Mouse (Mus musculus) lung, adult 2 months (tissue): ENCODE measurements at regions not wholly inside any gene's neighbourhood (a gene's known extent, or its start where the extent isn't known, plus 50 kb on each side); places are given as distances from the start of the nearest gene placed in this dataset.

Experiments
- DNase-seq: peaks from one replicate; pipeline ENCODE4 v3.0.0; 2022
- H3K4me1 ChIP-seq: fragments of 200-500 bp; 2 replicates; pipeline ENCODE4 v1.6.1; 2011; ENCODE audit warnings: low read length; ENCODE audit not compliant: control insufficient read depth, insufficient read depth
- H3K4me3 ChIP-seq: fragments of 200-500 bp; replicated peaks from 2 replicates; pipeline ENCODE3; 2011; ENCODE audit warnings: low read depth, mild to moderate bottlenecking, control low read depth, low read length; ENCODE audit errors: extremely low read depth
- CTCF ChIP-seq: fragments of 200-500 bp; IDR thresholded peaks from 2 replicates; pipeline ENCODE4 v1.5.1; 2011; ENCODE audit warnings: mild to moderate bottlenecking, low read length, control low read depth; ENCODE audit not compliant: insufficient read depth
- POLR2A ChIP-seq: fragments of 200-500 bp; IDR thresholded peaks from 2 replicates; pipeline ENCODE4 v1.6.1; 2011; ENCODE audit warnings: low read depth, mild to moderate bottlenecking, control low read depth, low read length, borderline replicate concordance; ENCODE audit errors: extremely low read depth
- WGBS: fragments of 180-500 bp; shearing (Covaris S2); methylation state at CpG from one replicate; pipeline ENCODE4 v1.1.7; 2018; 5-methylcytosine and 5-hydroxymethylcytosine counted together

GRCm38 (mm10) chr1:89402513-89403210, 51.9 kb upstream of the Agap1 start:
- no peak for DNase-seq
- no peak for TF ChIP-seq CTCF
- no peak for TF ChIP-seq POLR2A
- Histone ChIP-seq H3K4me1 (no peaks in the 10 kb centered on the region), H3K4me3 (no peak overlapping the region)
- 65% methylated on average over 5 of the region's 5 CpGs for WGBS

- Histone ChIP-seq H3K4me3 (no peak overlapping the region), H3K4me1 (no peaks in the 10 kb centered on the region)
- 73% methylated on average over 7 of the region's 7 CpGs for WGBS
- no peak for DNase-seq
- TF ChIP-seq POLR2A: no peak
- no peak for TF ChIP-seq CTCF
Observed at GRCm38 (mm10) chr1:89403551-89404050, 51.0 kb upstream of the Agap1 start.
